Mouse (Mus musculus): Measurements from ENCODE around the gene Casc1.

DNA sequence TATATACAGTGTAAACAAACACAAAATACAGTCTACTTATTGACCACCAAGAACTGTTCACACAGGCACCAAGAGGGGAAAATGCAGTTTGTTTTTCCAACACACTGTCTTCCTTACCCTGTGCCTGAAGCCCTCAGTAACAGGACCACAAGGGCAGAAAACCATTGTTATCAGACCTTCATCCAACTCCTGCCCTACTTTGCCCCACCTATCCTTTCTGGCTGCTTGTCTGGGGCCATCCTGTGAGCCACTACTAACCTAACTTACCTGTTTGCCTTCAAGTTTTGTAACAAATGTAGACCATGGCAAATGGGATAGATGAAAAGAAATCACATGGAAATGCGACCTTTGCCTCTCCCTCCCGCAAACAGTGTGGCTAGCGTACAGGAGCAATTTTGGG, 37.1 kb upstream of the Casc1 start:
- TF ChIP-seq CTCF (IDR thresholded peaks at IDR 0.05; ENCODE audit: borderline replicate concordance, control insufficient read depth, extremely low read depth, insufficient read depth, low read length, poor library complexity): no peak
- no peak for TF ChIP-seq POLR2A (IDR thresholded peaks at IDR 0.05; ENCODE audit: control insufficient read depth, extremely low read depth, insufficient read depth, low read length, poor library complexity)

Measured in thymus, adult 2 months (tissue).